Mouse (Mus musculus) forebrain, embryonic 11.5 days (tissue): ENCODE data around the gene Irx6. TPM values are rescaled to one million over a fixed set of nuclear protein-coding genes. Genes with fewer than 3 reads are reported as not detected.

Experiments used
- polyA plus RNA-seq: library from polyadenylated mRNA; unstranded; fragments of >200 nt; fragmentation: Nextera tagmentation; extraction: Ambion mirVana; gene quantifications from 2 replicates; pipeline ENCODE4 v1.2.1, GENCODE M21; 2014

Irx6 gene
- polyA plus RNA-seq, 1 experiment from 2014 or later = 0.15 TPM

Other genes starting within 250 kb of the Irx6 start
- gene Mmp2, start 153.0 kb downstream of the Irx6 start, polyA plus RNA-seq = 40.4 and 43.9 TPM in 2 replicates
- gene Lpcat2, start 181.1 kb downstream of the Irx6 start, polyA plus RNA-seq = 3.2 and 3.9 TPM in 2 replicates
- not detected in 2 replicates for gene Capns2, start 227.1 kb downstream of the Irx6 start, polyA plus RNA-seq